Mouse (Mus musculus) liver, embryonic 14.5 days (tissue): Measurements from ENCODE around the gene Tmc4.

Experiments
- CTCF ChIP-seq: IDR thresholded peaks from 2 replicates; pipeline ENCODE4 v1.5.1; 2016; ENCODE audit warnings: antibody characterized with exemption, low read depth, control low read depth
- EP300 ChIP-seq: IDR thresholded peaks from 2 replicates; pipeline ENCODE4 v1.6.1; 2016; ENCODE audit warnings: antibody characterized with exemption, low read depth

DNA sequence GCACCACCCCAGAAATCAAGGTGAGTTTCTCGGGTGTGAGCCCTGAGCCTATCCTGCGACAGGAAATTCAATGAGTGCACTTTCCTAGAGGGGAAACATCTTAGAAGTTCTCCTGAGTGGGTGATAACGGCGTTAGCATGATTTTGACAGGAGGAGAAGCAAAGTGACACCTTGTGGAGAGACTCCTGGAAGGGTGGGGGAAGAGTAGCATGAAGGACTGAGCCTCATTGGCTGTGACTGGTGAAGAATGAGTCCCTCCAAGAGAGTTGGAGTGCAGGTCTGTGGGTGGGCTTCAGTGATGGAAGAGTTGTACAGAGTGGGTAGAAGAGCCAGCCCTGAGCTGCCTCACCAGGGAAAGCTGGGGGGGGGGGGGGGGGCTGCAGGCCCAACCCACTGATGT lies 20.4 kb downstream of the Tmc4 start:
- no peak for TF ChIP-seq CTCF
- no peak for TF ChIP-seq EP300
